17 mouse cellular contexts compared by ENCODE assay signal in genomic region chr7:121460626-121461025, GRCm38 (mm10).
"Had no signal": no experiment of that assay in that cellular context is flagged by ENCODE, and none has a peak within 500 bp of the region (broad histone marks: within the 10 kb centered on the region; RNA-seq: fewer than 3 reads in every experiment).

No protein-coding gene starts in this region.

- H3K4me3 ChIP-seq: lung, embryonic 15.5 days; megakaryocyte, embryonic 14.5 days; midbrain, embryonic 12.5 days; neural tube, embryonic 12.5 days; stomach, embryonic 15.5 days had no signal

- H3K27me3 ChIP-seq: lung, embryonic 15.5 days; midbrain, embryonic 12.5 days; neural tube, embryonic 12.5 days; stomach, embryonic 15.5 days had no signal

- H3K27ac ChIP-seq: lung, embryonic 15.5 days; macrophage; midbrain, embryonic 12.5 days; neural tube, embryonic 12.5 days; stomach, embryonic 15.5 days; stomach, postnatal 0 days had no signal

- H3K36me3 ChIP-seq: lung, embryonic 15.5 days; midbrain, embryonic 12.5 days; neural tube, embryonic 12.5 days; stomach, embryonic 15.5 days had no signal

- H3K9ac ChIP-seq: liver, postnatal 0 days; lung, embryonic 15.5 days; midbrain, embryonic 12.5 days; neural tube, embryonic 12.5 days; stomach, embryonic 15.5 days had no signal

- H3K4me2 ChIP-seq: lung, embryonic 15.5 days; midbrain, embryonic 12.5 days; neural tube, embryonic 12.5 days; stomach, embryonic 15.5 days had no signal

- H3K4me1 ChIP-seq: lung, embryonic 15.5 days; megakaryocyte, embryonic 14.5 days; midbrain, embryonic 12.5 days; neural tube, embryonic 12.5 days; stomach, embryonic 15.5 days had no signal

- DNase-seq: liver, postnatal 0 days; lung, adult 2 months; lung, postnatal 14 days; lung, postnatal 36 days; midbrain, embryonic 14.5 days; right cerebral cortex, postnatal 14 days; thymus, adult 2 months; thymus, postnatal 25 days; thymus, postnatal 4 days had no signal

- ATAC-seq: liver, postnatal 0 days; lung, postnatal 0 days had no signal

- H3K9me3 ChIP-seq: lung, embryonic 15.5 days; midbrain, embryonic 12.5 days; neural tube, embryonic 12.5 days; stomach, embryonic 15.5 days had no signal
